Mouse (Mus musculus) myocyte (in vitro differentiated cells): ENCODE measurements around the gene Rnh1. TPM values are rescaled to one million over a fixed set of nuclear protein-coding genes. Genes with fewer than 3 reads are reported as not detected.

Experiments
- H3K27me3 ChIP-seq: one replicate; pipeline ENCODE4 v1.6.1; 2011; ENCODE audit not compliant: control insufficient read depth, insufficient read depth, insufficient read length
- H3K36me3 ChIP-seq: one replicate; pipeline ENCODE4 v1.6.1; 2011; ENCODE audit not compliant: control insufficient read depth, insufficient read depth
- H3K4me2 ChIP-seq: one replicate; pipeline ENCODE4 v1.6.1; 2011; ENCODE audit warnings: low read depth, control low read depth
- H3K4me3 ChIP-seq: one replicate; pipeline ENCODE4 v1.5.1; 2011; ENCODE audit warnings: mild to moderate bottlenecking, control low read depth, moderate library complexity
- H3K79me2 ChIP-seq: one replicate; pipeline ENCODE4 v1.6.1; 2011; ENCODE audit not compliant: control insufficient read depth, insufficient read depth
- H3ac ChIP-seq: one replicate; pipeline ENCODE4 v1.6.1; 2011; ENCODE audit not compliant: control insufficient read depth, insufficient read length
- CEBPB ChIP-seq: IDR thresholded peaks from 2 replicates; pipeline ENCODE4 v1.6.1; 2011; ENCODE audit warnings: mild to moderate bottlenecking, moderate library complexity; ENCODE audit not compliant: poor library complexity, insufficient read depth, severe bottlenecking
- E2F4 ChIP-seq: IDR thresholded peaks from one replicate; pipeline ENCODE4 v1.6.1; 2011; ENCODE audit warnings: mild to moderate bottlenecking, control low read depth, moderate library complexity; ENCODE audit not compliant: insufficient read depth
- MAX ChIP-seq: IDR thresholded peaks from one replicate; pipeline ENCODE4 v1.6.1; 2011; ENCODE audit warnings: low read depth, mild to moderate bottlenecking, control low read depth
- MYOD1 ChIP-seq, 3 experiments: IDR thresholded peaks; one replicate each; pipeline ENCODE4 v1.6.1; 2011; ENCODE audit warnings: control low read depth in 2 of 3, low read depth in 2 of 3, mild to moderate bottlenecking in 2 of 3, moderate library complexity in 1 of 3; ENCODE audit not compliant: insufficient read length in 2 of 3, control insufficient read depth in 1 of 3
- MYOG ChIP-seq, 3 experiments: IDR thresholded peaks; one replicate each; pipeline ENCODE4 v1.6.1; 2011; ENCODE audit warnings: control low read depth in 2 of 3, low read depth in 2 of 3, mild to moderate bottlenecking in 2 of 3; ENCODE audit not compliant: insufficient read length in 2 of 3, control insufficient read depth in 1 of 3, insufficient read depth in 1 of 3
- POLR2A ChIP-seq: IDR thresholded peaks from one replicate; pipeline ENCODE4 v1.6.1; 2011; ENCODE audit warnings: low read depth, mild to moderate bottlenecking, control low read depth, moderate library complexity; ENCODE audit not compliant: insufficient read length
- POLR2AphosphoS2 ChIP-seq: IDR thresholded peaks from one replicate; pipeline ENCODE4 v1.6.1; 2011; ENCODE audit warnings: low read depth, control low read depth; ENCODE audit not compliant: insufficient read length
- REST ChIP-seq: IDR thresholded peaks from one replicate; pipeline ENCODE4 v1.6.1; 2011; ENCODE audit warnings: mild to moderate bottlenecking, control low read depth, moderate library complexity; ENCODE audit not compliant: insufficient read depth, insufficient read length
- SRF ChIP-seq: IDR thresholded peaks from one replicate; pipeline ENCODE4 v1.6.1; 2011; ENCODE audit warnings: low read depth; ENCODE audit not compliant: control insufficient read depth, insufficient read length
- TCF12 ChIP-seq: IDR thresholded peaks from one replicate; pipeline ENCODE4 v1.6.1; 2011; ENCODE audit warnings: mild to moderate bottlenecking, control low read depth; ENCODE audit not compliant: poor library complexity, insufficient read depth, severe bottlenecking
- TCF3 ChIP-seq: IDR thresholded peaks from one replicate; pipeline ENCODE4 v1.6.1; 2011; ENCODE audit warnings: low read depth, control low read depth; ENCODE audit not compliant: insufficient read length
- USF1 ChIP-seq: IDR thresholded peaks from one replicate; pipeline ENCODE4 v1.6.1; 2011; ENCODE audit warnings: low read depth, mild to moderate bottlenecking, control low read depth, moderate library complexity
- polyA plus RNA-seq: library from polyadenylated mRNA; unstranded; fragments of >200 nt; fragmentation: generic; extraction: Trizol; gene quantifications from one replicate; pipeline ENCODE4 v1.2.1, GENCODE M21; 2012; ENCODE audit warnings: missing spikeins

Gene Rnh1
- polyA plus RNA-seq, 1 experiment, result 276 TPM

GRCm38 (mm10) chr7:141131024-141131820, 41.4 kb downstream of the Rnh1 start:
- Histone ChIP-seq H3ac (peak overlapping the region; percentile 39), H3K36me3 (no peaks in the 10 kb centered on the region), H3K79me2 (peaks cover 12% of the 10 kb centered on the region), H3K27me3 (no peaks in the 10 kb centered on the region), H3K4me2 (peak overlapping the region; percentile 77), H3K4me3 (peak overlapping the region; percentile 58)
- TF ChIP-seq MYOG (IDR thresholded peaks at IDR 0.05; ENCODE audit: control insufficient read depth in 1 of 3, insufficient read depth in 1 of 3, insufficient read length in 2 of 3, low read depth in 2 of 3), result no peak
- TF ChIP-seq MYOD1 (IDR thresholded peaks at IDR 0.05; ENCODE audit: control insufficient read depth in 1 of 3, insufficient read length in 2 of 3, low read depth in 2 of 3), result peak in 1 of 3 experiments; percentile 12
- no peak for TF ChIP-seq USF1
- no peak for TF ChIP-seq TCF3
- peak; percentile 50 for TF ChIP-seq POLR2AphosphoS2
- TF ChIP-seq CEBPB, result no peak
- TF ChIP-seq POLR2A, result peak; percentile 72
- no peak for TF ChIP-seq MAX
- TF ChIP-seq SRF, result no peak

GRCm38 (mm10) chr7:141123517-141123856, 49.2 kb downstream of the Rnh1 start:
- Histone ChIP-seq H3K4me3 (peak overlapping the region; percentile 40), H3ac (peak overlapping the region; percentile 4), H3K4me2 (peak overlapping the region; percentile 67), H3K36me3 (no peaks in the 10 kb centered on the region), H3K79me2 (no peaks in the 10 kb centered on the region), H3K27me3 (no peaks in the 10 kb centered on the region)
- TF ChIP-seq USF1 (no peak), CEBPB (no peak), REST (no peak), E2F4 (no peak), MYOD1 (IDR thresholded peaks at IDR 0.05; ENCODE audit: control insufficient read depth in 1 of 3, insufficient read length in 2 of 3, low read depth in 2 of 3) (no peak), POLR2A (no peak), TCF3 (no peak), MAX (no peak), MYOG (IDR thresholded peaks at IDR 0.05; ENCODE audit: control insufficient read depth in 1 of 3, insufficient read depth in 1 of 3, insufficient read length in 2 of 3, low read depth in 2 of 3) (no peak), TCF12 (no peak), POLR2AphosphoS2 (no peak), SRF (no peak)

GRCm38 (mm10) chr7:141122689-141123516, 49.8 kb downstream of the Rnh1 start:
- no peaks in the 10 kb centered on the region for H3K79me2 ChIP-seq
- peak overlapping the region; percentile 67 for H3K4me2 ChIP-seq
- H3K4me3 ChIP-seq, result peak overlapping the region; percentile 40
- H3ac ChIP-seq, result peak overlapping the region; percentile 4
- no peaks in the 10 kb centered on the region for H3K27me3 ChIP-seq
- TF ChIP-seq POLR2AphosphoS2, result peak; percentile 22
- no peak for TF ChIP-seq MYOD1 (IDR thresholded peaks at IDR 0.05; ENCODE audit: control insufficient read depth in 1 of 3, insufficient read length in 2 of 3, low read depth in 2 of 3)
- no peak for TF ChIP-seq SRF
- no peaks in the 10 kb centered on the region for H3K36me3 ChIP-seq

GRCm38 (mm10) chr7:141122245-141122644, 50.4 kb downstream of the Rnh1 start, which contains the start of gene Ptdss2:
Ptdss2 (plus strand) TSS chr7:141122382.
- H3K27me3 ChIP-seq, result peaks cover 6% of the 10 kb centered on the region
- no peaks in the 10 kb centered on the region for H3K36me3 ChIP-seq
- no peaks in the 10 kb centered on the region for H3K79me2 ChIP-seq
- H3K4me2 ChIP-seq, result peak within 1 kb of the TSS; percentile 67
- peak within 1 kb of the TSS; percentile 4 for H3ac ChIP-seq
- peak within 1 kb of the TSS; percentile 40 for H3K4me3 ChIP-seq
- TF ChIP-seq E2F4 (no peak), SRF (no peak), MAX (no peak), CEBPB (no peak), MYOG (IDR thresholded peaks at IDR 0.05; ENCODE audit: control insufficient read depth in 1 of 3, insufficient read depth in 1 of 3, insufficient read length in 2 of 3, low read depth in 2 of 3) (no peak), TCF12 (no peak), POLR2AphosphoS2 (no peak), POLR2A (no peak), MYOD1 (IDR thresholded peaks at IDR 0.05; ENCODE audit: control insufficient read depth in 1 of 3, insufficient read length in 2 of 3, low read depth in 2 of 3) (no peak), TCF3 (no peak), USF1 (no peak), REST (no peak)
